Mouse (Mus musculus) heart, postnatal 0 days (tissue): Measurements from ENCODE around the gene Pakap. TPM values are rescaled to one million over a fixed set of nuclear protein-coding genes. Genes with fewer than 3 reads are reported as not detected.

ENCODE experiments used
- ATAC-seq: fragments of 200-750 bp; cut with Nextera tagmentation; 2 replicates; pipeline ENCODE4 v1.8.0; 2017; ENCODE audit warnings: low read depth, moderate number of reproducible peaks, moderate library complexity; ENCODE audit not compliant: insufficient read depth
- DNase-seq: peaks from one replicate; pipeline ENCODE4 v3.0.0-alpha.2; 2016; ENCODE audit warnings: low spot score
- H3K27ac ChIP-seq: fragments of 300-500 bp; sonication (generic); 2 replicates; pipeline ENCODE4 v1.5.1; 2014; ENCODE audit warnings: low read depth, mild to moderate bottlenecking
- H3K27me3 ChIP-seq: fragments of 300-500 bp; sonication (generic); 2 replicates; pipeline ENCODE4 v1.6.1; 2014; ENCODE audit warnings: low read length, mixed read lengths; ENCODE audit not compliant: control insufficient read depth, insufficient read depth
- H3K36me3 ChIP-seq: fragments of 300-500 bp; sonication (generic); replicated peaks from 2 replicates; pipeline ENCODE4 v1.6.1; 2014; ENCODE audit warnings: low read length, mixed read lengths; ENCODE audit not compliant: control insufficient read depth, insufficient read depth
- H3K4me1 ChIP-seq: fragments of 300-500 bp; sonication (generic); 2 replicates; pipeline ENCODE4 v1.6.1; 2014; ENCODE audit warnings: antibody characterized with exemption; ENCODE audit not compliant: control insufficient read depth, insufficient read depth
- H3K4me2 ChIP-seq: fragments of 300-500 bp; sonication (generic); 2 replicates; pipeline ENCODE4 v1.6.1; 2014; ENCODE audit warnings: low read depth, mild to moderate bottlenecking, low read length, moderate library complexity
- H3K4me3 ChIP-seq: fragments of 300-500 bp; sonication (generic); 2 replicates; pipeline ENCODE4 v1.5.1; 2014; ENCODE audit warnings: low read depth, low read length
- H3K9ac ChIP-seq: fragments of 300-500 bp; sonication (generic); replicated peaks from 2 replicates; pipeline ENCODE4 v1.6.1; 2014; ENCODE audit warnings: low read depth, low read length, mixed read lengths
- H3K9me3 ChIP-seq: fragments of 300-500 bp; sonication (generic); replicated peaks from 2 replicates; pipeline ENCODE4 v1.6.1; 2016; ENCODE audit warnings: low read length; ENCODE audit not compliant: control insufficient read depth
- CTCF ChIP-seq: IDR thresholded peaks from 2 replicates; pipeline ENCODE4 v1.5.1; 2016; ENCODE audit warnings: antibody characterized with exemption, control low read depth, low read depth
- EP300 ChIP-seq: IDR thresholded peaks from 2 replicates; pipeline ENCODE4 v1.6.1; 2016; ENCODE audit warnings: antibody characterized with exemption, low read depth
- WGBS: fragments of 180-500 bp; shearing (Covaris S2); extraction: QIAGEN DNeasy Blood & Tissue Kit; methylation state at CpG from one replicate; pipeline ENCODE4 v1.1.7; 2014; 5-methylcytosine and 5-hydroxymethylcytosine counted together
- polyA plus RNA-seq: library from polyadenylated mRNA; unstranded; fragments of >200 nt; fragmentation: Nextera tagmentation; extraction: Ambion mirVana; gene quantifications from 2 replicates; pipeline ENCODE4 v1.2.1, GENCODE M21; 2015
- total RNA-seq: library from RNA; depleted of rRNA; stranded (reverse); fragments of >200 nt; gene quantifications from 2 replicates; pipeline ENCODE4 v1.2.3, GENCODE M21; 2014; ENCODE audit warnings: low replicate concordance

Pakap gene
- total and polyA plus RNA-seq, 2 experiments from 2014 or later = 21.1 to 43.7 TPM

- Histone ChIP-seq H3K9ac (no peak overlapping the region), H3K27me3 (no peaks in the 10 kb centered on the region), H3K27ac (0 out of 2 replicates have a peak overlapping the region, but pooled peaks have one; percentile 20), H3K4me1 (peaks cover 24% of the 10 kb centered on the region), H3K36me3 (no peaks in the 10 kb centered on the region), H3K9me3 (no peaks in the 10 kb centered on the region), H3K4me2 (no peak overlapping the region), H3K4me3 (no peak overlapping the region)
- TF ChIP-seq CTCF (peak; percentile 52), EP300 (no peak)
- 53% methylated on average over 5 of the region's 5 CpGs for WGBS
- no peak for DNase-seq
- ATAC-seq = no peak
Measured at GRCm38 (mm10) chr4:57788709-57789108, 220.7 kb downstream of the Pakap start.

- H3K4me3 ChIP-seq = no peak overlapping the region
- H3K9ac ChIP-seq = no peak overlapping the region
- 0 out of 2 replicates have a peak overlapping the region, but pooled peaks have one; percentile 20 for H3K27ac ChIP-seq
- no peaks in the 10 kb centered on the region for H3K36me3 ChIP-seq
- peaks cover 23% of the 10 kb centered on the region for H3K4me1 ChIP-seq
- H3K4me2 ChIP-seq = no peak overlapping the region
- ATAC-seq (no peak), DNase-seq (no peak)
- TF ChIP-seq CTCF (no peak), EP300 (no peak)
- no peaks in the 10 kb centered on the region for H3K9me3 ChIP-seq
- no peaks in the 10 kb centered on the region for H3K27me3 ChIP-seq
Measured at GRCm38 (mm10) chr4:57789118-57789517, 221.1 kb downstream of the Pakap start.

DNA sequence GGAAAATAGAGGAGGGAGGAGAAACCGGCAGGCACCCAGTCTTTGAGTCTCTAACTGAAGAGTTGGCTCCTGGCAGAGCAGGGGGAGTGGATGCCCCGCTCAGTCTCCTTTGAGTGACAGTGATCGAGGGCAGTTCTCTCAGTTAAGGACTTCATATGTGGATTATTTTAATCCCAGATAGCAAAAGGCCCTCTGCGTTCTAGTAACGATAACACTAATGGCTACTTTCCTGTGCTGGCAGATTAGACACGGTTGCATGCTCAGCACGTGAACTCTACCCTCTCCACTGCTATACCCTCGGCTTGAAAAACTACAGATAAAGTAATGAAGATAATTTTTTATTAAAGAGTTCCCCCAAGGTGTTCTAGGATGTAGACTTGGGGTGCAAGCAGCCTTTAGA is 226.0 kb downstream of the Pakap start:
- TF ChIP-seq EP300 (no peak), CTCF (no peak)
- H3K9me3 ChIP-seq = no peaks in the 10 kb centered on the region
- H3K27me3 ChIP-seq = no peaks in the 10 kb centered on the region
- peak overlapping the region; percentile 64 for H3K27ac ChIP-seq
- H3K4me1 ChIP-seq = peaks cover 31% of the 10 kb centered on the region
- ATAC-seq = no peak
- no peaks in the 10 kb centered on the region for H3K36me3 ChIP-seq
- DNase-seq = no peak
- peak overlapping the region; percentile 11; the same call in 1 of the 2 replicates for H3K4me2 ChIP-seq
- H3K9ac ChIP-seq = no peak overlapping the region
- no peak overlapping the region for H3K4me3 ChIP-seq
- WGBS = 13% methylated on average over 8 of the region's 8 CpGs

DNA sequence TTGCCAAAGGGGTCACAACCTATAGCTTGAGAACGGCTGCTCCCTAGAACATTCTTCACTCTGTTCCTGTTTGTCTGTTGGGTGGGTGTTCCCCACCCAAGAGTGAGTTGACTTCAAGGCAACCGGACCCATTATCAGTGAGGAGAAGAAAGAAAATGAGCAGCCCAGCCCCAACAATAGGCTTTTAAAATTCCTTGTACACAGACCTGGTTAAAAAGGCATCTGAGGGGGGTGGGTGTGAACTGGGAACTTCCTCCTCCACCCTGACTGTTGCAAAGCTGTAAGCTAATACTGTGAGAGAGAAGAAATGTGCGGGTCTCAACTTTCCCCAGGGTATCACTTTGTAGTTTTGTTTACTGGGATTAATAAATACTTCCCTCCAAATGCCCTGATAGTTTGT is 226.6 kb downstream of the Pakap start:
- H3K4me1 ChIP-seq = peaks cover 29% of the 10 kb centered on the region
- DNase-seq = no peak
- no peak for ATAC-seq

GRCm38 (mm10) chr4:57797548-57798285 is 229.7 kb downstream of the Pakap start:
- Histone ChIP-seq H3K4me1 (peaks cover 41% of the 10 kb centered on the region), H3K36me3 (peaks cover 5% of the 10 kb centered on the region), H3K9ac (no peak overlapping the region), H3K27ac (peak overlapping the region; percentile 86), H3K9me3 (no peaks in the 10 kb centered on the region), H3K4me2 (peak overlapping the region; percentile 28; the same call in 1 of the 2 replicates), H3K27me3 (no peaks in the 10 kb centered on the region), H3K4me3 (no peak overlapping the region)
- no peak for ATAC-seq
- no peak for DNase-seq
- TF ChIP-seq EP300 = no peak
- no peak for TF ChIP-seq CTCF
- WGBS = 52% methylated on average over 9 of the region's 9 CpGs

More for the DNA sequence above, 226.6 kb downstream of the Pakap start:
- Histone ChIP-seq H3K27ac (peak overlapping the region; percentile 64), H3K9me3 (no peaks in the 10 kb centered on the region), H3K36me3 (no peaks in the 10 kb centered on the region), H3K9ac (no peak overlapping the region), H3K27me3 (no peaks in the 10 kb centered on the region), H3K4me2 (no peak overlapping the region), H3K4me3 (no peak overlapping the region)
- WGBS = 34% methylated on average over 3 of the region's 3 CpGs
- TF ChIP-seq CTCF (no peak), EP300 (no peak)
